Mouse (Mus musculus) cortical plate, adult 2 months (tissue): ENCODE data around the gene Cse1l. TPM values are rescaled to one million over a fixed set of nuclear protein-coding genes. Genes with fewer than 3 reads are reported as not detected.

Experiments used
- H3K27ac ChIP-seq: fragments of 200-500 bp; 2 replicates; pipeline ENCODE4 v1.5.1; 2012; ENCODE audit warnings: low read length, control low read depth, inconsistent platforms; ENCODE audit not compliant: insufficient read depth
- H3K4me1 ChIP-seq: fragments of 200-500 bp; 2 replicates; pipeline ENCODE4 v1.6.1; 2011; ENCODE audit warnings: low read length; ENCODE audit not compliant: control insufficient read depth, insufficient read depth
- H3K4me3 ChIP-seq: fragments of 200-500 bp; 2 replicates; pipeline ENCODE4 v1.5.1; 2011; ENCODE audit warnings: mild to moderate bottlenecking, low read length, control low read depth; ENCODE audit not compliant: insufficient read depth
- CTCF ChIP-seq: fragments of 200-500 bp; IDR thresholded peaks from 2 replicates; pipeline ENCODE4 v1.5.1; 2011; ENCODE audit warnings: mild to moderate bottlenecking, control low read depth, low read length; ENCODE audit not compliant: insufficient read depth; ENCODE audit errors: extremely low read depth
- POLR2A ChIP-seq: fragments of 200-500 bp; IDR thresholded peaks from 2 replicates; pipeline ENCODE4 v1.6.1; 2011; ENCODE audit warnings: mild to moderate bottlenecking, low read length, control low read depth; ENCODE audit not compliant: insufficient read depth; ENCODE audit errors: extremely low read depth
- polyA plus RNA-seq: library from polyadenylated mRNA; depleted of rRNA; stranded (reverse); fragments of >200 nt; gene quantifications from 2 replicates; pipeline ENCODE4 v1.2.3, GENCODE M21; 2012

Cse1l gene
- polyA plus RNA-seq, 1 experiment: 45.1 TPM

DNA sequence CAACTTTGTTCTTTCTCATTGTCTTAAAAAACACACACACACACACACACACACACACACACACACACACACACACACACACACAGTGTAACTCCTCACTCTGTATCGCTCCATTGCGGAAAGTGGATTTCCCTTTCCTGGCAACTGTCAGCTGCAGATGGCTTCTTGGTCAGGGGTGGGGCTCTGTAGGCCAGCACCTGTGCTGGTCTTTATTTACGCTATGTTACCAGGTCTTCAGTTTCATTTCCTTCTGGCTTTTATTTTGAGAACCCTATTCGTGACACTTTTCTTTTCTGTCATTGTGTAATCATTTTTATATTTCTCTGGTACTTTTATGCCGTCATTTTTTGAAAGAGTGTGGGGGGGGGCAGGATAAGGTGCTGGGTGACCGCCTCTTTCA is 30.3 kb upstream of the Cse1l start:
- TF ChIP-seq POLR2A: no peak
- no peak for TF ChIP-seq CTCF
- Histone ChIP-seq H3K27ac (no peak overlapping the region), H3K4me3 (no peak overlapping the region), H3K4me1 (no peaks in the 10 kb centered on the region)

DNA sequence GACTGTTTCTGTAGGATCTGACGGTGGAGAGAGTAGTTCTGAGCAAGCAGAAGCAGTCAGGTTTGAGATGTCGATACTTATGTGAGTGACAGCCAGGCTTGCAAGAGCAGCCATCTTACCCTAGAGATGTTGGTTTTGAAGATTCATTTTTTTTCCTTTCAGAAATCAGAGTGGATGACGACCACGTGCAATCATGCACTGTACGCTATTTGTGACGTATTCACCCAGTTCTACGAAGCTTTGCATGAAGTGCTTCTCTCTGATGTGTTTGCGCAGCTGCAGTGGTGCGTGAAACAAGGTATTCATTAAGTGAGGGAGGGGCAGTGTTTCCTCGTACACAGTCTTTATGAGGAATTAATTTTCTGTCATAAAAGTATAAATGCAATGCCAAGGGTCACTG is 29.5 kb upstream of the Cse1l start:
- no peak for TF ChIP-seq CTCF
- TF ChIP-seq POLR2A: no peak
- Histone ChIP-seq H3K4me3 (no peak overlapping the region), H3K27ac (no peak overlapping the region), H3K4me1 (no peaks in the 10 kb centered on the region)

DNA sequence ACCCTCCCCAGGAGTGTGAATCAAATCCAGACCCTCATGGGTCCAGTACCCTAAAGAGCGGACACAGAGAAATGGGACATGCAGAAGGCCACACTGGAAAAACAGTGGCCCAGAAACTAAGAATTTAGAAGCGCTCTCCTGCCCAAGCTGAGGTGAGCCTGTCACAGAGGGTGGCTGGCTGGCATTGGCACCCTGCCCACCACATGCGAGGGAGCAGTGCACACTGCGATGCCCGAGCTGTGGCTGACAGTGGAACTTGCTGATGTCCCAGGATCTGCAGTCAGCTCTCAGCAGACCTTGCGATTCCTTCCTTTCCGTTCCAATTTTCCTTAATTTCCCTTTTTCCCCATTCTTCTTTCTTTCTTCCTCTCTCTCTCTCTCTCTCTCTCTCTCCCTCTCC is 20.8 kb upstream of the Cse1l start:
- Histone ChIP-seq H3K4me3 (no peak overlapping the region), H3K4me1 (no peaks in the 10 kb centered on the region), H3K27ac (no peak overlapping the region)
- no peak for TF ChIP-seq POLR2A
- no peak for TF ChIP-seq CTCF

GRCm38 (mm10) chr2:166885619-166886018 is 20.2 kb upstream of the Cse1l start:
- Histone ChIP-seq H3K4me3 (no peak overlapping the region), H3K27ac (no peak overlapping the region), H3K4me1 (no peaks in the 10 kb centered on the region)
- TF ChIP-seq POLR2A (no peak), CTCF (no peak)

DNA sequence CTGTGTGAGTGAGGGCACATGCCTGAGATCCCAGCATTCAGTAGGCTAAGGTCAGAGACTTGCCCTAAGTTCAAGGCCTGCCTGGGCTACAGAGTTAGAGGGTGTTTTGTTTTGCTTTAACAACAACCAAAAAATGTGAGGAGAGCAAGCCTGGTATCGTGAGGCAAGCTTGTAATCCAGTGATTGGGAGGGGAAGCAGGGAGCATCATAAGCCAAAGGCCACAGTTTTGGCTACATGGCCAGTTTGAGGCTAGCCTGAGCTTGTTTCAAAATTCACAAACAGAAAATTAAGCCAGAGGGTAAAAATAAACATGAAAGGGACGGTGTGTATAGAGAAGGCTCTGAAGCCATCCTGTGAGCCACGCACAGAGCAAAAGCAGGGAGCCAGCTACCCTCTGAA is 19.6 kb upstream of the Cse1l start:
- TF ChIP-seq POLR2A (no peak), CTCF (no peak)
- H3K4me1 ChIP-seq: no peaks in the 10 kb centered on the region
- H3K4me3 ChIP-seq: no peak overlapping the region
- H3K27ac ChIP-seq: no peak overlapping the region

GRCm38 (mm10) chr2:166887816-166888215 is 18.0 kb upstream of the Cse1l start:
- TF ChIP-seq CTCF (peak; percentile 27), POLR2A (no peak)

DNA sequence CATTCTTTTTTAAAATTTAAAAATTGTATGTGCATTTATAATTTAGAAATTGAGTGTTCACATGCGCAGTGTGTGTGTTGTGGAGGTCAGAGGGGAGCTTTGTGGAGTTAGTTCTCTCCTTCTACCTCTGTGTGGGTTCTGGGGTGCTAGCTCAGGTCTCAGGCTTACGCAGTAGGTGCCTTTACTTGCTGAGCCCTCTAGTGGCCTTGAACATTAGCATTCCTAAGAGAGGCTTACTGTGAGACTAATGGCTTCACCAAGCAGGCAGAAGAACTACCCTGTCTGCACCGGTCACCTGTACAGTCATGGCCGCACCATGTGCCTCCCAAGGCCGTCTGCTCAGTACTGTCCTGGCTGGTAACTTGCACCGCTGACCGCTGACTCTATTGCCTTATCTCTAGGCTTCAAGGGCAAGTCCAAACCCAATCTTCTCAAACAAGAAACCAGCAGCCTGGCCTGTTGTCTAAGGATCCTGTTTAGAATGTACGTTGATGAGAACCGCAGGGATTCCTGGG is 14.4 kb upstream of the Cse1l start:
- no peak for TF ChIP-seq CTCF
- TF ChIP-seq POLR2A: no peak
- H3K4me1 ChIP-seq: peaks cover 6% of the 10 kb centered on the region
- no peak overlapping the region for H3K4me3 ChIP-seq
- no peak overlapping the region for H3K27ac ChIP-seq

More at GRCm38 (mm10) chr2:166887816-166888215, 18.0 kb upstream of the Cse1l start:
- Histone ChIP-seq H3K27ac (no peak overlapping the region), H3K4me1 (no peaks in the 10 kb centered on the region), H3K4me3 (no peak overlapping the region)

DNA sequence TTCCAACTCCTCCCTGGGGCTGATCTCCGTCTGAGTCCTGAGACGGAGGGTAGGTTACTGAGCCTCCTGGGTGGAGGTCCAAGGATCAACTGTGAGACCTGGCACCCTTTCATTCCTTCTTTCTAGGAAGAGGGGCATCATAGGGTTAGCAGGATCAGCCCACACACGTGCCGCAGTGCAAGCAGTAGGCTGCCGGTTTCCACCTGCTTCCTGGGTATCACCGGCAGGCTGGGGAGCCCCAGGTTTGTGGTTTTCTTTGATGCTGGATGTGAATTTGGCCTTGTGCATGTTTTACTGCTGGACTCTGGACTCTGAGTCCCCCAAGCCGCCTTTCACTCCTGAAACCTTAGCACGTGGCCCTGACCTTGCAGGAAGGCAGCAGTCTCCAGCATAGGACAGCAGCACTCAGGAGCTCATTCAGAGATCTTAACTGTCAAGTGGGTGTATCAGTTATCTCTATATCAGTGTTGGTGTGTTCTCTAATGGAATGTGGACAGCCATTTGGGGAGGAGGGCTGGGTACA is 13.6 kb upstream of the Cse1l start:
- TF ChIP-seq CTCF: no peak
- peaks cover 9% of the 10 kb centered on the region for H3K4me1 ChIP-seq
- H3K27ac ChIP-seq: no peak overlapping the region

GRCm38 (mm10) chr2:166893036-166893435 is 12.8 kb upstream of the Cse1l start:
- H3K27ac ChIP-seq: no peak overlapping the region
- TF ChIP-seq POLR2A (no peak), CTCF (no peak)
- peaks cover 9% of the 10 kb centered on the region for H3K4me1 ChIP-seq
- no peak overlapping the region for H3K4me3 ChIP-seq

More for the DNA sequence above, 13.6 kb upstream of the Cse1l start:
- no peak overlapping the region for H3K4me3 ChIP-seq

DNA sequence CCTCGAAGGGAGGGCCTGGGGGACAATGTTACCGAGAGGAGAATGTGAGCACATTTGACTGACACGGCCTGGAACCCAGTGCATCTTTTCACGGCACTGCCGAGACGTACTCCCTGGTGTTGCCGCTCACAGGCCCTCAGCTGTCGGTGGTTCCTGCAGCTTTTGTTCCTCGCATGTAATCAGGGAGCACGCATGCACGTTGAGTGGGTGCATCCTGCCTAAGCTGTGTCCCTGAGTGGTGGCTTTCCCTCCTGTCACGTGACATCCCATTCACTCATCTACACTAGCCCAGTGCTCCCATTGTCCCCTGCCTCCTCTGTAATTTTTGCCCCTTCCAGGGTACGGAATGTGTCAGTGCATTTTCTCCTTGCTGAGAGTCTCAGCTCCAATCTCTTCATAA is 9.5 kb upstream of the Cse1l start:
- peaks cover 9% of the 10 kb centered on the region for H3K4me1 ChIP-seq
- 0 out of 2 replicates have a peak overlapping the region, but pooled peaks have one; percentile 12 for H3K27ac ChIP-seq
- no peak overlapping the region for H3K4me3 ChIP-seq
- TF ChIP-seq CTCF (no peak), POLR2A (0 out of 2 replicates have a peak, but pooled peaks have one; percentile 37)
